Mouse (Mus musculus): ENCODE data around the gene Oxsr1.
"Not testable (repeated sequence)": the region's sequence is repeated elsewhere in the genome, so short reads cannot be mapped to it uniquely, and the experiment has no call there.

Oxsr1 gene

DNA sequence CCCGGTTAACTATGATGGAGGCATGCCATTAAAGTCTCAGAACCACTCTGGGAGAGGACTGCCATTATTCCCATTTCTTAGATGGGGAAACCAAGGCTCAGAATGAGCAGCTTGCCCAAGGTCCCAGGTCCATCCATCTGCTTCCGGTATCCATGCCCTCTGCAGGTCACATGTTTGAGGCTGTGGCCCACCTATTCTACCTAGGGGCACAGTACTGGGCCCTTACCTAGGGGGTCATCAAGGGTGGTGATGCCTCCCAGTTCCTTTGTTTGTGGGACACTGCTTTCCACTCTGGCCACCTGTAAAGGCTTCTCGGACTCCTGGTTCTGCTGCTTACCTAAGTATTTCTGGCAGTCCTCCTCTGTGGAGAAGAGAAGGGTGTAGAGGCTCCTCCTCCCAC, 16.1 kb upstream of the Oxsr1 start:
- DNase-seq (ENCODE audit: low read depth), result no peak

DNA sequence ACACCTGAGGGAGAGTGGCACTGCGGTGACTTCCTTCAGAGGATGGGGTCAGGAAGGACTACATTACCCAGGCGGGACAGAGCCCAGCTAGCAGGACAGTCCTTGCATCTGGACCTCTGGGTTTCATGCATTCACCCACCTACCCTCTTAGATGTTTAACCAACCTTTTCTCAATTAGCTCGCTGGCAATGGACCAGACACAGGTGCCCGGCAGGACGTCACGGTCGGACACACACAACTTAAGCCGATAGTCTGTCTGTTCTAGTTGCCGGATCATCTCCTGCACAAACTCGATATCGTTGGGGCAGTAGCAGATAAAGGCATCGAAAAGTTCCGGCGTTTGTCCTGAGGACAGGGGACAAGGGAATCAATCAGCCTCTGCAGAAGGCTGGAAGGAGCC, 15.6 kb upstream of the Oxsr1 start:
- no peak for DNase-seq (ENCODE audit: low read depth)

DNA sequence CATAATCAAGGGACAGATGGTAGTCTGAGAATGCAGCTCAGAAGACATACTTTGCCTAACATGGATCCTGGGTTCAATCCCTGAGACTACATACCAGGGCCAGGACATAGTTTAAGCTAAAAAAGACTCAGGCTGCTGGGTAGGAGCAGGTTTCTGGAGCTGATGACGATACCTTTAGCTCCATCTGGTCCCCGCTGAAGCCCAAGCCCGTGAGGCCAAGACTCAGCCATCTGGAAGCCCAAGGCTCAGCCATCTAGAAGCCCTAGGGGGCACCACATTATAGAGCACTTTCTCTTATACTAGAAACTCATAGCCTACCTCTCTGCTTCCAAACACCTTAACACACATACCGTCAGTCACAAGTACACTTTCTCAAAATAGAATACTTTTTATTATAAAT, 13.3 kb upstream of the Oxsr1 start:
- no peak for DNase-seq (ENCODE audit: low read depth)

DNA sequence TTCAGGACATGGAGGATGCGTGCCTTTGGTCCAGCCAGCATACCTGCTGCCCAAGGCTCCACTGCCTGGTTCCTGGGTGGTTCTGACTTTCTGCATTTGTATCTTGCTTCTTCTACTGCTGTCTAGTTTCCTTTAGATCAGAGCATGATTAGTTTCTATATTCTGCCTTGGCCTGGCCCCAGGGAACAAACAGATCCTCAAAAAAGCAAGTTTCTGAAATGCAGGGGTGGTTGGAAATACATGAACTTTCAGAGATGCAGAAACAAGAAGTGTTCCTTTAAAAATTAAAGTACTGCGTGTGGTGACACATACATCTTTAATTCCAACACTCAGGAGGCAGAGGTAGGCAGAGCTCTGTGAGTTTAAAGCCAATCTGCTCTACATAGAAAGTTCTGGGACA, 12.6 kb upstream of the Oxsr1 start:
- no peak for DNase-seq (ENCODE audit: low read depth)

DNA sequence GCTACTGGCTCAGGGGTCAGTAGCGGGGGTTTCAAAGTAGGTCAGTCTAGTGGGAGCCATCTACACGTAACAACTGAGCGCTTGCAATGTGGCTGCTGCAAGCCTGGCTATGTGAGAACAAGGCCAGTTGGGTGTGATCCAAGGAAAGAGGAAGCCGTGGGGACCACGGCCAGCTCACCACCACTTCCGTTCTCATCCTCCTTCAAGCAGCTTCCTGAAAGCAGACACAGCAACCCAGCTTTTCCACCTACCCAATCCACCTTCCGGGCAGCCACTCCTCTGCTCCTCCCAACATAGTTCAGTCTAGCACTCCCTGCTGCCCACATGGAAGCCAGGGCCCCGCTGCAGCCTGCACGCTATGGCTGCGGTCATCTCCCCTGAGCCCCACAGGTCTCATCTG, 12.1 kb upstream of the Oxsr1 start:
- DNase-seq (ENCODE audit: low read depth), result no peak

DNA sequence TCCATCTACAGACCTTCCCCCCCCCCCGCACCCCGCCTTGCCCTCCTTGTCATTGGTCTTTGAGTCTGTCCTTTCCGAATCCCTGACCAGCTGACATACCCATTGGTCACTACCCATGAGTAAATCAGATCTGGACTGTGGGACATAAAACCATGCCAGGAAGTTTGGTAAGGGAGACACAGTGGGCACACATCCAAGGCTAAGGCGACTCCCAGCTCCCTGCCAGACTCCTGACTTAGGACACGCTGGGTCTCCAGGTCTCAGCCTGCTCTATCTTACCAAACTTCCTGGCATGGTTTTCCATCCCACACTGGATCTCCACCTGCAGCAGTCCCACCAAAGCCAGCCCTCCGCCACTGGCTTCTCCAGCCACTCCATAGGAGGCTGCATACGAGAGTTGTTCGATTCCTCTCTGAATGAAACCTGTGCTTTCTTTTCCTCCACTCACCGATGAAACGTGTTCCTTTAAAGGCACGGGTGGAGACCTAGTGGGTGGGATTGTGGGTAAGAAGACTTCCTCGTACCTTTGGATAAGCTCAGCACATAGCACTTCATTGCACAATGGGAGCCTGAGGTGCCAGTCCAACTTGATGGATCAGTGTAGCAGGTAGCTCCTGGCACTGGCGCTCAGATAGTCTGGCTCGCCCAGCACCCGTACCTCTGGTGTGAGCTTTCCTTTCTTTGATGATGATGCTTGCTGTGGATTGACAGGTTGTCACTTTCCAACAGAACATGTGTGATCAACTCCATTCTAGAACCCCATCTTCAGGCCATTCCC, 8.1 kb upstream of the Oxsr1 start:
- no peak for DNase-seq (ENCODE audit: low read depth)

DNA sequence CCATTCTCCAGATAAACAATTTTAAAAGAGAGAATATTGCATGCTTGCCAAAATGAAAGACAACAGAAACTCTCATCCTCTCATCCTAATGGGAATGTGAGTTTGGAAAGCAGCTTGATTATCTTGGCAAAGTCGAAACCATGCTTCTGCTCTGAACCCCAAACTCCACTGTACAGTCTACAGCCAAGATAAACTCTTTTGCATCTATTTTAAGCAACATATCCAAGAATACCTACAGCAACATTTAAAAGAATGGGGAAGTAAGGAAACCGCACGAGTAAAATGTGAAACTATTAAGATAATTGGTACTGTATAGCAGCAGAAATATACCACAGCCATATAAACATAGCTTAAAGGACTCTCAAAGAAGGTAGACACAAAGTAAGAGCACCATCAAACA, 6.3 kb upstream of the Oxsr1 start:
- DNase-seq (ENCODE audit: low read depth), result no peak

DNA sequence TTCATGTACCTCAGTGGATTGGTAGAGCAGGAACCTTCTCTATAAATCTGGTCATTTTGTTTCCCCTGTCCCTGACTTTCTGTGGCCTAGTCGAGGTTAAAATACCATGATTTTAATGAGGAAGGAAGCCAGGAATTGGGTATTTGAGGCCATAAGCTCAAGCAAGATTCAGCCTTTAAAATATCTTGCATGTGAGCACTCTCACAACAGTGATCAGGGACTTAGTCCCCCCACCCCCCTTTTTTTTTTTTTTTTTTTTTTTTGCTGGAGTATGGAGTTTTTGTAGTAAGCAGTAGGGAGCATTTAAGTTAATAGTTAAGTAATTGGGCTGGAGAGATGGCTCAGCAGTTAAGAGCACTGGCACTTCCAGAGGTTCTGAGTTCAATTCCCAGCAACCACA, 1.9 kb upstream of the Oxsr1 start:
- no peak for DNase-seq (ENCODE audit: low read depth)

DNA sequence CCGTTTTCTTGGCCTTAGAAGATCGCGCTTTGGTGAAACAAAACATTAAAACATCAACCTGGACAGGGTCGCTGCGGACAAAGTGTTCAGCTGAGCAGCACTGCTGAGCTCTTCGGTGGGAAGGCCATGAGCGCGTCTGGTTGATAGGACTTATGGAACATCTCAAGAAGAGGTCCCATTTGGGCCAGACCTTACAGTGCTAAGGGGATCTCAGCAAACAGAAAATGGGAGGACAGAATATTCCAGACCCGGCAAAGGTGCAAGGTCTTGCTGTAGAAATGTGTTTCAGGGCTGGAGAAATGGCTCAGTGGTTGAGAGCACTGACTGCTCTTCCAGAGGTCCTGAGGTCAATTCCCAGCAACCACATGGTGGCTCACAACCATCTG, 1.0 kb upstream of the Oxsr1 start:
- DNase-seq (ENCODE audit: low read depth), result peak; percentile 50

DNA sequence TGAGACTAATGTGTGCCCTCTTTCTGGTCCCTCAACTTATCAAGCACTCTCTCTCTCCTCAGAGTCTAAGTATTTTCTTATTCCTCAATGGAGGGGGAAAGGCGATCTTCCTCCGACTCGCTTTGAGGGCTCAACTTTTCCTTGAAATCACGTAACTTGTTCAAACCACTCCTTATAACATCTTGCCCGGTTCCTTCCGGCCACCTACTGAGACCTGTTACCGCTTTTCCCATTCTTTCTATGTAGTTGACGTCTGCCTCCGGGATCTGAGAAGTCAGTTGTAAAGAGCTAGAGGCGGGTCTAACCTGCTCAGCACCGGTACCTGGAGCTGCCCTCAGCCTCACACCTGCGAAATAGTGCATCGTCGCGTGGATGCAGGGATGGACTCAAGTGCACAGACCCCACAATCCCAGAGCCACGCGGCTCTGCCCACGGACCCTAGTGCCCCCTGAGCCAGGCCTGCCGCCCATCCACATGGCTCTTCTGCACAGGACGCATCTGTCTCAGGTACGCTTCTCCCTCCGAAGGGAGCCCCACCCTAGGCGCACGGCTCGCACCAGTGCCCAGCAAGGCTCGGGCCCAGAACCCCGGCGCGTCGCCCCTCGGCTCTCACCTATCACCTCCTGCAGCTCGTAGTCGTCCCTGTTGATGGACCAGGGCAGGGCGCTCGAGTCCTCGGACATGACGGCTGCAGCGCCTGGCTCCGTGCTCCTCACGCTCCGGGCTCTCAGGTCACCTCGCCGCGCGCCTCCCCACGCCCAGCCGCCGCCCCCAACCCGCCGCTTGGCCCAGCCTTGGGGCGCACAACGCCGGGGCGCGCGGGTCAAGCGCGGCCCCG, 616 bp downstream of the Oxsr1 start:
- DNase-seq (ENCODE audit: low read depth), result peak; percentile 15

DNA sequence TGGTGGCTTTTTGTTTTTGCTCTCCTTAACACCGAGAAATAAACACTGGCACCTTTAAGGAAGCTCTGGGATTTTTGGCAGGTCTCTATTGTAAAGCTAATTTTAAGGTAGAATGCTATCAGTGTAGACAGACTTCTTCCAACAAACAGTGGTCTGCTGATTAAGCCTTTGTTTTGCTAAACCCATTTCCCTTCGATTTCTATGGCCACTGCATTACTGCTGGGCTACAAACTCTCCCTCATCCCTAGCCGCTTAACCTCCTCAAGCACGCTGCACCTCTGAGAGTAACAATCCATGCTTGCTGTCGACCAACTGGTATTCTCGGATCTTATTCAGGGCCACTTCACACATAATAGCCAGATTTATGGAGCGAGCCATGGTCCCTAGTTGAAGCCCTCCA, 1.3 kb downstream of the Oxsr1 start:
- peak; percentile 22 for DNase-seq (ENCODE audit: low read depth)

DNA sequence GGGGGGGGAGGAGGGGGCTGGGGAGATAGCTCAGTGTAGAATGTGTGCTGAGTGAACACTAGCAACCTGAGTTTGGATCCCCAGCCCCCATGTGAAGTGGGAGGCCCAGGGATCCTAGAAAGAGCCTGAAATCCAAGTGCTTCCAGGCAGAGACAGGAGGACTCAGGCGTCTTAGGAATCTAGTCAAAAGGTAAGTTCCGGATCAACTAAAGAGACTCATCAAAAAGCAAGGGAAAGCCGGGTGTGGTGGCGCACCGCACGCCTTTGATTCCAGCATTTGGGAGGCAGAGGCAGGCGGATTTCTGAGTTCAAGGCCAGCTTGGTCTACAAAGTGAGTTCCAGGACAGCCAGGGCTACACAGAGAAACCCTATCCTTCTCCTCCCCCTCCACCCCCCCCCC, 1.8 kb downstream of the Oxsr1 start:
- no peak for DNase-seq (ENCODE audit: low read depth)

DNA sequence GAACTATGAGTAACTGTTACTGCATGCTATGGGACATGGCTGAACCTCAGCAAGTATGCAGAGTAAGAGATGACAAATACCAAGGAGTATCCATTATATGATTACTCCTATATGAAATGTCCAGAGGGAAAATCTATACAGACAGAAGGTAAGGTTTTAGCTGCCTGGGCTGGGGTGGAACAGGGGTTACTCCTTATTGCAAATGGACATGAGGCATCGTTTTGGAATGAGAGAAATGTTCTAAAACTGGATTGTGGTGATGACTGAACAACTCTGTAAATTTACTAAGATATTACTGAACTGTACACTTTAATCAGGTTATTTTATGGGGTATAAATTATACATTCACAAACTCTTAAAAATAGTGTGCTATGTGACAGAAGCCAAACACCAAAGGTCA, 3.3 kb downstream of the Oxsr1 start:
- no peak for DNase-seq (ENCODE audit: low read depth)

DNA sequence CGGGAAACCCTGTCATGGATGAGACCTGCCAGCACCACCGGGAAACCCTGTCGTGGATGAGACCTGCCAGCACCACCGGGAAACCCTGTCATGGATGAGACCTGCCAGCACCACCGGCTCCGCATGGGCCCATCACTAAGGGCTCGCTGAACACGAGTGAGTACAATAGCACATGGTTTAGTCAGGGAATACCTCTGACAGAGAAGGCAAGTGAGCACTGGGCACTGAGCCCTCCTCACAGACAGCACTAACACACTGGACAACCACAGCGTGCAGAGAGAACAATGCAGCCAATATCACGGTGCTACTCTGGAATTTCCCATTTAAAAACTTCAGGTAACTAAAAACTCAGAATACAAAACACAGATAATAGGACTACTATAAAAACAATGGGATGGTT, 9.1 kb downstream of the Oxsr1 start:
- DNase-seq (ENCODE audit: low read depth), result no peak

DNA sequence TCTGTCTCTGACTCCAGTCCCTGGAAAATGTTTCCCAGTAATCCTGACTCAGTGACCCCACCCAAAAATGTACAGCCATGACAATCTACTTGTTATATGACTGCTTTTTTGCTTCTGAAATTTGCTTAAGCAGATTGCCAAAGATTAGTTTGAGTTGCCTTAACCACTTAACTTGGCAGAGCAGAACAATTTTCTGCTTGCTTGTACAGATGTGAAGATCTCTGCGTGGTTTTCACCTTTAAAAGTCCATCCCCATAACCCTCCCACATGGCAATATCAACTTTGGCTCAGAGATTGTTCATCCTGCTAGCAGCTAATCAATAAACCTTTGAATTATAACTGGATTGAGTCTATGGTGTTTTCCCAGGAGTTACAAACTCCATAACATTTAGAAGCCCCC, 13.2 kb downstream of the Oxsr1 start:
- DNase-seq (ENCODE audit: low read depth), result no peak

DNA sequence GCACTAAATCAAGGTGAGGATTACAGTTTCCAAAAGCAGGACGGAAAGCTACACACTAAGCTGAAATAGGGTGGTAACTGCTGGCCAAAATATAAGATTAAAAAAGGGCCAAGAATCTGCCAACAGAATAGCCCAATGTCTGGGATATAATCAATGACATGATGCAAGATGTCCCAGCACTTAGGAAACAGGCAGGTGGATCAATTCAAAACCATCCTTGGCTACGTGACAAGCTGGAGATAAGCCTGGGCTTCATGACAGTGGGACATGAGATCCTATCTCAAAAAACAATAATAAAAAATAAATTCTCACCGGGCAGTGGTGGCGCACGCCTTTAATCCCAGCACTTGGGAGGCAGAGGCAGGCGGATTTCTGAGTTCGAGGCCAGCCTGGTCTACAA, 16.4 kb downstream of the Oxsr1 start:
- DNase-seq (ENCODE audit: low read depth), result no peak

DNA sequence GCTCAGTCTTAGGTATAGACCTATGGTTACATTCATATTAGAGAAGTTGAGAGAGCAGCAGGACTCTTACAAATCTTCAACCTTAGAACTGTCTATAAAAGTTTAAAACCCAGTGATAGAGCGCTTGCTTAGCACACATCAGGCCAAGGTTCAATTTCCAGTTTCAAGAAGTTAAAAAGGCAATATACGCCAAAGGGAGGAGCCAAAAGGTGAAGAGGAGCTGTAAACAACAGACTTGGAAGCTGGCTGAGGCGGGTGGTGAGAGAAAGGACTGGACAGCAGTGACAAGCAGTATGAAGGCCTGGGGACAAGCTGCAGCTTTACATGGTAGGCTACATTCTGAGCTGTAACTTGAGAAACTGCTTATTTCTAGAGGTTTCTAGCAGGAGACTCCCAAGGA, 23.7 kb downstream of the Oxsr1 start:
- no peak for DNase-seq (ENCODE audit: low read depth)

DNA sequence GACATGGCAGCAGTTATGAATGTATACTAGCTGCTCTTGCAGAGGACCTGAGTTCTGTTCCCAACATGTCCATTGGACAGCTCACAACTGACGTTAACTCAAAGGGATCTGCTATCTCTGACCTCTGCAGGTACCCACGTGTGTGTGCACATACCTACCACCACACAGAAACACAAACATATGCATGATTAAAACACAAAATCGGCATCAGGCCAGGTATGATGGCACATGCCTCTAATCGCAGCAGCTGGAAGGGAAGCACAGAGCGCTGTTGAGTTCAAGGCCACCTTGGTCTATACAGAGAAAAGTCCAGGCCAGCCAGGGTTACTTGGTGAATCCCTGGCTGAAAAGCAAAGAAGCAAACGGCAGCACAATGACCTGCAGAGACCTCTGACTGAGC, 24.5 kb downstream of the Oxsr1 start:
- DNase-seq (ENCODE audit: low read depth), result no peak

DNA sequence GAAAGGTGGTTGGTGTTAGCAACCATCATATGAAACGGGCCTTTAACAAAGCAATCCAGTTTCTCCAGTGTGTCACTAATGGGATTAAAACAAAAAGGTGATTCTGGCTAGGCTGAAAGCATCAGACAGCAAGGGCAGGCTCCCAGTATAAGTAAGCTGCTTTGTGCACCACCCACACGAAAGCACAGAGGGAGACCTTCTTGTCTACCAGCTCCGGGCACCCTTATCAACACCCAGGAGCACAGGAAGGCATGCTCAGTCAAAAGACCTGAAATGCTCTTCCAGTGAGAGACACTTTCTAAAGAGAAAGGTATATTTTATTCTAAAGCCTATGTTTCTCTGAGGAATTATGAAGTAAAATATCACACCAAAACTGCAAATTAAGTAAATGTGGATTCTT, 31.4 kb downstream of the Oxsr1 start:
- DNase-seq (ENCODE audit: low read depth), result peak; percentile 29

DNA sequence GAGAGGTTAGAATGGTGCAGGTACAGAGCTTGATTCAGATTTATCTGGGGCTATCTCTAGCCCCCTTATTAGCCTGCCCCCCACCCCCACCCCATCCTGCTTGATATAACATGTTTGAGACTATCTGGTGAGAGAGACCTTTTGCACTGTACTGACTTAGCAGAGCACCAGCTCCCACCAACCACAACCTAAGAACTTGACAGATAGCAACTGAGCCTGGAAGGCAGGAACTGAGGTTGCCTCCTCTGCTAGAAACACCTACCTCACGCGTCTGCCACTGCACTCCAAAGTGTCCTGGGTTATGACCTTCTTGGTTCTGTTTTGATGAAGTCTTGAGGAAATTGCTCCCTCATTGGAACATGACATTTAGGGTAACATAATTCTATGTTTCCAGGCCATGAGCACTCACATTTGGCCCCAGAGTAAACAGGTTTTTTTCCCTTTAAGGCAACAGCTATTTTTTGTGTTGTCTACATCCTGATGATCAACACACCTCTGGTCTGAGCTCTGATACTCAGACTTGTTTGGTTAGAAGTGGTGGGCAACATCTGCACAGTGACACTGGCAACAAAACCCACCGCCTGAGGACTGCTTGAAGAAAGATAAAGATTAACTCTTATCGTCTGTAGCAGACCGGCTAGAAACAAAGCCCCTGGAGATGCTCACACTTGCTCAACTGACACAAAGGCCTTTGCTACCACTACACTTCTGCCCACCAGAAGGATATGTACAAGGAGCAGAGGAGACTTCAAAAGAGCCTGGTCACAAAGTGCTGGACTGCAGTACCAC, 41.1 kb downstream of the Oxsr1 start:
- no peak for DNase-seq (ENCODE audit: low read depth)

DNA sequence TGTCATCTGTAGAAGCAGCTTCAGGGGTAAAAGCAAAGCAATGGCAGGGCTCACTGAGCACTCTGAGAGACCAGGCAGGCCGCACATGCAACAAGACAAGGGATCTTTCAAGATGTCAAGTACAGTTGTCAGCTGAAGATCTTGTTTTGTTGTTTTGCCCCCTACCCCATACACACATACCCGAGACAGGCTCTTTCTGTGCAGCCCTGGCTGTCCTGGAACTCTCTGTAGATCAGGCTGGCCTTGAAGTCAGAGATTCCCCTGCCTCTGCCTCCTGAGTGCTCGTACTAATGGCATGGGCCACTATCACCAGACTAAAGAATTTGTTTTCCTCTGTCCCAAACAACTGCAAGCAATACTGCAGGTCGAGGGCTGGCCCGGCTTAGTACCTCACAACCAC, 44.2 kb downstream of the Oxsr1 start:
- DNase-seq (ENCODE audit: low read depth), result no peak

DNA sequence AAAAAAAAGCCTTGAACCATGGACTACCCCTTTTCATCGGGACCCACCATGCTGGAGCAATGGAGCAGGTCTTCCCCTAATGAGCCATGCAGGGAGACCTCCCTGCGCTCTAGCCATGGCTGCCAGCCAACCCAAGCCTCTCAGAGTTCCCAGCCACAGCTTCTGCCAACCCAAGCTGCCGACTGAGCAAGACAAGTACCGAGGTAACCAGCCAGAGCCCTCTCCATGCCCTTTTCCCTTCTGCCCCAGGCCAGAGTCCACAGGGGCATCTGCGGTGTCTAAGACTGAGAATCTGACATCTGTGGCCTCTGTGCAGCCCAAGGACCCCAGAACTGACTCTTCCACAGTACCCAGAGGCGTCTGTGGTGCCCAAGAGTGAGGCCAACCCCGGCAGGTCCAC, 45.9 kb downstream of the Oxsr1 start:
- no peak for DNase-seq (ENCODE audit: low read depth)

DNA sequence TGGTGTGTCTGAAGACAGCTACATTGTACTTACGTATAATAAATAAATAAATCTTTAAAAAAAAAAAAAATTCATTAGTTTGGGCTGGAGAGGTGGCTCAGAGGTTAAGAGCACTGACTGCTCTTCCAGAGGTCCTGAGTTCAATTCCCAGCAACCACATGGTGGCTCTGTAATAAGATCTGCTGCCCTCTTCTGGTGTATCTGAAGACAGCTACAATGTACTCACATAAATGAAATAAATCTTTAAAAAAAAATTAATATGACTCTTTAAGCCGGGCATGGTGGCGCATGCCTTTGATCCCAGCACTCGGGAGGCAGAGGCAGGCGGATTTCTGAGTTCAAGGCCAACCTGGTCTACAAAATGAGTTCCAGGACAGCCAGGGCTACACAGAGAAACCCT, 47.4 kb downstream of the Oxsr1 start:
- DNase-seq (ENCODE audit: low read depth), result not testable (repeated sequence)
